Mouse (Mus musculus) heart, embryonic 16.5 days (tissue): ENCODE data around the gene Zfp366. TPM values are rescaled to one million over a fixed set of nuclear protein-coding genes. Genes with fewer than 3 reads are reported as not detected.
A peak's percentile ranks its signal among the peaks of the same experiment; 100 is the strongest.

Experiments
- ATAC-seq: fragments of 200-750 bp; cut with Nextera tagmentation; replicated peaks from 2 replicates; pipeline ENCODE4 v1.8.0; 2017; ENCODE audit warnings: moderate number of reproducible peaks; ENCODE audit not compliant: insufficient read depth, low FRiP score; ENCODE audit errors: extremely low read depth
- H3K27ac ChIP-seq: fragments of 300-500 bp; sonication (generic); 2 replicates; pipeline ENCODE4 v1.5.1; 2014; ENCODE audit warnings: mild to moderate bottlenecking, low read length, control low read depth, moderate library complexity
- H3K27me3 ChIP-seq: fragments of 300-500 bp; sonication (generic); 2 replicates; pipeline ENCODE4 v1.6.1; 2014; ENCODE audit warnings: low read length, mixed read lengths; ENCODE audit not compliant: control insufficient read depth, insufficient read depth
- H3K36me3 ChIP-seq: fragments of 300-500 bp; sonication (generic); 2 replicates; pipeline ENCODE4 v1.6.1; 2014; ENCODE audit not compliant: control insufficient read depth, insufficient read depth
- H3K4me1 ChIP-seq: fragments of 300-500 bp; sonication (generic); 2 replicates; pipeline ENCODE4 v1.6.1; 2014; ENCODE audit warnings: low read length, mixed read lengths; ENCODE audit not compliant: control insufficient read depth, insufficient read depth
- H3K4me2 ChIP-seq: fragments of 300-500 bp; sonication (generic); 2 replicates; pipeline ENCODE4 v1.6.1; 2014; ENCODE audit warnings: low read depth, mild to moderate bottlenecking, control low read depth, low read length
- H3K4me3 ChIP-seq: fragments of 300-500 bp; sonication (generic); 2 replicates; pipeline ENCODE4 v1.5.1; 2014; ENCODE audit warnings: mild to moderate bottlenecking, control low read depth, low read length
- H3K9ac ChIP-seq: fragments of 300-500 bp; sonication (generic); 2 replicates; pipeline ENCODE4 v1.6.1; 2014; ENCODE audit warnings: low read length, control low read depth
- H3K9me3 ChIP-seq: fragments of 300-500 bp; sonication (generic); replicated peaks from 2 replicates; pipeline ENCODE4 v1.6.1; 2016; ENCODE audit warnings: low read length; ENCODE audit not compliant: control insufficient read depth
- WGBS: fragments of 180-500 bp; shearing (Covaris S2); extraction: QIAGEN DNeasy Blood & Tissue Kit; methylation state at CpG from one replicate; pipeline ENCODE4 v1.1.7; 2014; 5-methylcytosine and 5-hydroxymethylcytosine counted together
- polyA plus RNA-seq: library from polyadenylated mRNA; unstranded; fragments of >200 nt; fragmentation: Nextera tagmentation; extraction: Ambion mirVana; gene quantifications from 2 replicates; pipeline ENCODE4 v1.2.1, GENCODE M21; 2015

Zfp366 gene
- polyA plus RNA-seq, 1 experiment from 2014 or later, result 0.66 TPM

GRCm38 (mm10) chr13:99237841-99238216, 53.2 kb downstream of the Zfp366 start:
- H3K4me3 ChIP-seq, result no peak overlapping the region
- H3K27me3 ChIP-seq, result no peaks in the 10 kb centered on the region
- no peaks in the 10 kb centered on the region for H3K36me3 ChIP-seq
- no peak overlapping the region for H3K4me2 ChIP-seq
- ATAC-seq, result 0 out of 2 replicates have a peak, but pooled peaks have one; percentile 1
- 42% methylated on average over 1 of the region's 1 CpGs for WGBS
- H3K27ac ChIP-seq, result peak overlapping the region; percentile 93
- no peaks in the 10 kb centered on the region for H3K9me3 ChIP-seq
- no peak overlapping the region for H3K9ac ChIP-seq
- peaks cover 53% of the 10 kb centered on the region for H3K4me1 ChIP-seq

- H3K4me1 ChIP-seq, result peaks cover 50% of the 10 kb centered on the region
- H3K36me3 ChIP-seq, result no peaks in the 10 kb centered on the region
- no peak overlapping the region for H3K4me3 ChIP-seq
- no peaks in the 10 kb centered on the region for H3K9me3 ChIP-seq
- H3K27ac ChIP-seq, result peak overlapping the region; percentile 93
- ATAC-seq, result peak; percentile 78
- 19% methylated on average over 10 of the region's 10 CpGs for WGBS
- H3K9ac ChIP-seq, result peak overlapping the region; percentile 42
- no peaks in the 10 kb centered on the region for H3K27me3 ChIP-seq
- H3K4me2 ChIP-seq, result peak overlapping the region; percentile 12; the same call in 1 of the 2 replicates
Measured at GRCm38 (mm10) chr13:99238217-99239160, 53.9 kb downstream of the Zfp366 start.

- Histone ChIP-seq H3K9me3 (no peaks in the 10 kb centered on the region), H3K4me3 (no peak overlapping the region), H3K4me1 (peaks cover 50% of the 10 kb centered on the region), H3K27ac (peak overlapping the region; percentile 93), H3K4me2 (peak overlapping the region; percentile 4; the same call in 1 of the 2 replicates), H3K27me3 (no peaks in the 10 kb centered on the region), H3K9ac (peak overlapping the region; percentile 42), H3K36me3 (no peaks in the 10 kb centered on the region)
- 13% methylated on average over 7 of the region's 7 CpGs for WGBS
- no peak; the same call in 1 of the 2 replicates for ATAC-seq
Measured at GRCm38 (mm10) chr13:99239161-99239530, 54.5 kb downstream of the Zfp366 start.

- H3K36me3 ChIP-seq, result no peaks in the 10 kb centered on the region
- H3K4me3 ChIP-seq, result no peak overlapping the region
- H3K9ac ChIP-seq, result no peak overlapping the region; the same call in 1 of the 2 replicates
- peak overlapping the region; percentile 93 for H3K27ac ChIP-seq
- no peak overlapping the region for H3K4me2 ChIP-seq
- WGBS, result 27% methylated on average over 6 of the region's 6 CpGs
- no peaks in the 10 kb centered on the region for H3K27me3 ChIP-seq
- peaks cover 50% of the 10 kb centered on the region for H3K4me1 ChIP-seq
- H3K9me3 ChIP-seq, result no peaks in the 10 kb centered on the region
- no peak for ATAC-seq
Measured at GRCm38 (mm10) chr13:99239741-99240140, 55.1 kb downstream of the Zfp366 start.

DNA sequence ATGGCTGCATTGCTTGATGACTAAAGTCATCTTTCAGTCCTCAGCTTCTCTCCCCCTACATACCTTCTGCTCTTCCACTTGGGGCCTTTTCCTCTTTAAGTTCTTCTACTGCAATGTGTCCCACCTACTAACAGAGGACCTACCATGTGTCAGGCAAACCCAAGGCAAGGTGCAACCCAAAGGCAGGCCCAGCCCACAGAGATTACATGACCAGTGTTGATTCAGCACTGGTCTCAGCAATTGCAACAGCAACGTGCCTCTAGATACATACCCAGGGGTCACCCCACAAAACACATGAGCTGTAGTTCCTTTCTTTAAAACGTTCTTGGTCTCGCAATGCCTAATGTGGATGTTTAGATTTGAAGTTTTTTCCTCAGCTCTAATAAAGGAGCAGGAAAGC, 57.4 kb downstream of the Zfp366 start:
- Histone ChIP-seq H3K4me2 (no peak overlapping the region), H3K4me3 (no peak overlapping the region), H3K36me3 (no peaks in the 10 kb centered on the region), H3K9me3 (no peaks in the 10 kb centered on the region), H3K27me3 (no peaks in the 10 kb centered on the region), H3K9ac (no peak overlapping the region), H3K4me1 (peaks cover 37% of the 10 kb centered on the region), H3K27ac (no peak overlapping the region)
- WGBS, result 74% methylated on average over 3 of the region's 3 CpGs
- ATAC-seq, result no peak

GRCm38 (mm10) chr13:99242895-99243294, 58.3 kb downstream of the Zfp366 start:
- Histone ChIP-seq H3K9ac (no peak overlapping the region), H3K4me2 (no peak overlapping the region), H3K9me3 (no peaks in the 10 kb centered on the region), H3K27me3 (no peaks in the 10 kb centered on the region), H3K27ac (no peak overlapping the region), H3K4me1 (peaks cover 28% of the 10 kb centered on the region), H3K4me3 (no peak overlapping the region), H3K36me3 (no peaks in the 10 kb centered on the region)
- 71% methylated on average over 4 of the region's 4 CpGs for WGBS
- no peak for ATAC-seq

- no peak for ATAC-seq
- Histone ChIP-seq H3K4me2 (no peak overlapping the region), H3K4me3 (no peak overlapping the region), H3K36me3 (no peaks in the 10 kb centered on the region), H3K27me3 (no peaks in the 10 kb centered on the region), H3K9me3 (no peaks in the 10 kb centered on the region), H3K9ac (no peak overlapping the region), H3K4me1 (peaks cover 19% of the 10 kb centered on the region), H3K27ac (no peak overlapping the region)
- 82% methylated on average over 9 of the region's 9 CpGs for WGBS
Measured at GRCm38 (mm10) chr13:99243831-99244230, 59.2 kb downstream of the Zfp366 start.

- no peak for ATAC-seq
- Histone ChIP-seq H3K9me3 (no peaks in the 10 kb centered on the region), H3K36me3 (no peaks in the 10 kb centered on the region)
Measured at GRCm38 (mm10) chr13:99244471-99244870, 59.8 kb downstream of the Zfp366 start.

DNA sequence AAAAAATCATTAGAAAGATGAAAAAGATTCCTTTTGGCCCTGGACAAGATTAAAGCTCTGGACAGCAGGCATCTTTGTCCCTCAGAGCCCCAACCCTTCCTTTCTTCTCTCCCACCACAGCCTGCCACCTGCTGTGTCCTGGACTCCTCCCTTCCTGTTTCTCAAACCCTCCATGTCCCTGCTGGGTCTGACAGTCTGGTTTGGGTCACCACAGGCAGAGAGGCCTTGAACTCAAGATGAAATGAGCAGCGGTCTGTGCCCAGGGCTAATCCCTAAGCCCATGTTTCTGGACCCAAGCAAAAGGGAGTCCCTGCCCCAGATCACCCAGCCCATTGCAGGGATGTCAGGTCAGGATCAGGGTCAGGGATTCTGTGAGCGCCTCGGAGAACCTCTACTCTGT, 60.3 kb downstream of the Zfp366 start:
- H3K27me3 ChIP-seq, result no peaks in the 10 kb centered on the region
- no peaks in the 10 kb centered on the region for H3K36me3 ChIP-seq
- peaks cover 8% of the 10 kb centered on the region for H3K4me1 ChIP-seq
- 54% methylated on average over 3 of the region's 3 CpGs for WGBS
- no peak overlapping the region for H3K4me2 ChIP-seq
- H3K27ac ChIP-seq, result no peak overlapping the region
- ATAC-seq, result no peak
- H3K9ac ChIP-seq, result 0 out of 2 replicates have a peak overlapping the region, but pooled peaks have one; percentile 9
- no peak overlapping the region for H3K4me3 ChIP-seq
- H3K9me3 ChIP-seq, result no peaks in the 10 kb centered on the region

More at GRCm38 (mm10) chr13:99244471-99244870, 59.8 kb downstream of the Zfp366 start:
- Histone ChIP-seq H3K27me3 (no peaks in the 10 kb centered on the region), H3K4me1 (peaks cover 12% of the 10 kb centered on the region), H3K27ac (no peak overlapping the region), H3K4me2 (no peak overlapping the region), H3K9ac (no peak overlapping the region), H3K4me3 (no peak overlapping the region)
- 69% methylated on average over 6 of the region's 6 CpGs for WGBS
